18 mouse cellular contexts compared by ENCODE assay signal in the genomic region with DNA sequence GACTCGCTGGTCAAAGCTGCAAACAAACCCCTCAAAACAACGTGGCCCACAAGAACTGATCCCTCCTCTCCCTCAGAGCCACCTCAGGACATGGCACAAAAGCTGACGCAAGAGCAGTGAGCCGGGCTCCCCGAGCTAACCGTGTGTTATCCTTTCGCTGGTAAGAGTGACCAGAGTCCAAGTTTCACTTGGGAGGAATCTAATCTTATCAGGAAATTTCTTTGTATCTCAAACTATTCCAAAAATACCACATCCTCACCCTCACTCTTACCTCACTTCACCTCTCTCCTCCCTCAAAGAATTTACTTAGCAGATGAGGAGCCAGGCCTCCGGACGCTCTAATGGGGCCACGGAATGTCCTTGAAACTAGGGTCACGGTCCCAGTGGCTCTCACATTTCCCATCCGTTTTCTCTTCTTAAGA. TPM values are rescaled to one million over a fixed set of nuclear protein-coding genes. Genes with fewer than 3 reads are reported as not detected.
DNase-seq lines count a peak whose midpoint lies in the region; ATAC-seq and TF ChIP-seq lines count a peak whose summit lies in the region.
"Had no signal": no experiment of that assay in that cellular context is flagged by ENCODE, and none has a peak within 500 bp of the region (broad histone marks: within the 10 kb centered on the region; RNA-seq: fewer than 3 reads in every experiment).

No protein-coding gene starts in this region.

- no peaks in the 10 kb centered on the region for H3K9me3 ChIP-seq in heart, embryonic 12.5 days (replicated peaks)
- no peaks in the 10 kb centered on the region for H3K9me3 ChIP-seq in liver, postnatal 0 days (ENCODE audit: low read length)
- H3K9me3 ChIP-seq: embryonic facial prominence, embryonic 15.5 days; limb, embryonic 15.5 days; megakaryocyte, embryonic 14.5 days had no signal

- ATAC-seq in heart, embryonic 12.5 days (ENCODE audit: insufficient number of reproducible peaks, low FRiP score), result no peak
- peak; percentile 46 for ATAC-seq in liver, postnatal 0 days
- ATAC-seq: hindbrain, embryonic 16.5 days; midbrain, embryonic 16.5 days had no signal

- H3K4me1 ChIP-seq in brown adipose tissue, adult 24 weeks (ENCODE audit: control insufficient read depth, insufficient read depth, insufficient read length, low read length), result peaks cover 50% of the 10 kb centered on the region
- peaks cover 71% of the 10 kb centered on the region for H3K4me1 ChIP-seq in heart, embryonic 12.5 days (replicated peaks)
- H3K4me1 ChIP-seq in liver, postnatal 0 days (ENCODE audit: insufficient read depth), result peaks cover 24% of the 10 kb centered on the region
- H3K4me1 ChIP-seq: megakaryocyte, embryonic 14.5 days had no signal

- WGBS in heart, embryonic 12.5 days, result 32% methylated on average over 12 of the region's 12 CpGs
- whole genome bisulfite sequencing in liver, postnatal 0 days (ENCODE audit: insufficient replicate concordance), result 62% methylated on average over 12 of the region's 12 CpGs

- no peak for TF ChIP-seq CTCF in liver, postnatal 0 days (IDR thresholded peaks at IDR 0.05; ENCODE audit: low read depth)

- DNase-seq in kidney, postnatal 36 days, result peak; percentile 43 to 49
- no peak for DNase-seq in kidney, postnatal 4 days
- no peak for DNase-seq in liver, postnatal 0 days
- DNase-seq in left cerebral cortex, postnatal 10 days (ENCODE audit: extremely low spot score in 1 of 2, low spot score in 2 of 2), result no peak
- DNase-seq in adrenal gland, adult 18-20 months (ENCODE audit: low spot score in 2 of 2), result no peak
- DNase-seq: adrenal gland, postnatal 25 days; cerebellum, adult 9-11 months; right cerebral cortex, postnatal 25 days; thymus, adult 2 months had no signal

- no peak for TF ChIP-seq EP300 in liver, postnatal 0 days (IDR thresholded peaks at IDR 0.05; ENCODE audit: low read depth)

- H3K36me3 ChIP-seq in heart, embryonic 12.5 days, result no peaks in the 10 kb centered on the region
- peaks cover 2% of the 10 kb centered on the region for H3K36me3 ChIP-seq in liver, postnatal 0 days (replicated peaks; ENCODE audit: insufficient read depth, low read length)
- H3K36me3 ChIP-seq: embryonic facial prominence, embryonic 15.5 days; limb, embryonic 15.5 days had no signal

- intact Hi-C loops in left cerebral cortex, postnatal 10 days (cut with DNase I), result no loop called here

- 0 out of 2 replicates have a peak overlapping the region, but pooled peaks have one; percentile 19 for H3K4me2 ChIP-seq in heart, embryonic 12.5 days
- H3K4me2 ChIP-seq in liver, postnatal 0 days (ENCODE audit: low read depth, low read length), result no peak overlapping the region
- H3K4me2 ChIP-seq: embryonic facial prominence, embryonic 15.5 days; limb, embryonic 15.5 days had no signal

- H3K4me3 ChIP-seq in brown adipose tissue, adult 24 weeks (ENCODE audit: insufficient read depth, low read depth, low read length), result no peak overlapping the region; the same call in 1 of the 2 replicates
- H3K4me3 ChIP-seq in heart, embryonic 12.5 days, result no peak overlapping the region
- no peak overlapping the region for H3K4me3 ChIP-seq in liver, postnatal 0 days (ENCODE audit: low read depth, low read length)
- H3K4me3 ChIP-seq: embryonic facial prominence, embryonic 15.5 days; layer of hippocampus, adult 2 months; left cerebral cortex, adult 2 months; limb, embryonic 15.5 days; megakaryocyte, embryonic 14.5 days had no signal

- peak overlapping the region; percentile 82 for H3K27ac ChIP-seq in brown adipose tissue, adult 24 weeks (replicated peaks; ENCODE audit: low read depth, low read length)
- peak overlapping the region; percentile 72 for H3K27ac ChIP-seq in heart, embryonic 12.5 days (ENCODE audit: poor library complexity, severe bottlenecking)
- H3K27ac ChIP-seq in liver, postnatal 0 days (ENCODE audit: low read depth), result peak overlapping the region; percentile 22; the same call in 1 of the 2 replicates
- H3K27ac ChIP-seq: embryonic facial prominence, embryonic 15.5 days; layer of hippocampus, adult 2 months; left cerebral cortex, adult 2 months; limb, embryonic 15.5 days had no signal

- H3K9ac ChIP-seq in heart, embryonic 12.5 days, result peak overlapping the region; percentile 20; the same call in 1 of the 2 replicates
- no peak overlapping the region for H3K9ac ChIP-seq in liver, postnatal 0 days (replicated peaks)
- H3K9ac ChIP-seq: embryonic facial prominence, embryonic 15.5 days; limb, embryonic 15.5 days had no signal

- H3K27me3 ChIP-seq in heart, embryonic 12.5 days (replicated peaks), result no peaks in the 10 kb centered on the region
- no peaks in the 10 kb centered on the region for H3K27me3 ChIP-seq in liver, postnatal 0 days (ENCODE audit: insufficient read depth, low read length)
- H3K27me3 ChIP-seq: embryonic facial prominence, embryonic 15.5 days; limb, embryonic 15.5 days had no signal

RNA-seq across cellular contexts. Expression of gene Rassf3, which starts 36.8 kb away (rescaled TPM):
- 17.3 and 25.1 TPM in 2 replicates for polyA plus RNA-seq in brown adipose tissue, adult 24 weeks (2012; ENCODE audit: insufficient read depth, insufficient read length, missing spikeins)
- polyA plus RNA-seq in heart, embryonic 12.5 days (2016; fragmentation: Nextera tagmentation; extraction: Ambion mirVana), result 27.0 and 28.1 TPM in 2 replicates
- 16.4 and 16.6 TPM in 2 replicates for polyA plus RNA-seq in liver, postnatal 0 days (2015; fragmentation: Nextera tagmentation; extraction: Ambion mirVana)
- 10 to 100 TPM; 24.5 to 31.1 TPM for total RNA-seq in left cerebral cortex, postnatal 10 days (2021)
- total RNA-seq in adrenal gland, adult 18-20 months (2021), result 10 to 100 TPM; 39.2 to 44.8 TPM

Comparison
In these comparisons a context has a peak if more than half of its experiments do, and no peak if none do; other contexts are left out.
1. DNase-seq: peak in kidney, postnatal 36 days (2 of 2); none in kidney, postnatal 4 days (0 of 2), liver, postnatal 0 days (single experiment), left cerebral cortex, postnatal 10 days (0 of 2) and adrenal gland, adult 18-20 months (0 of 2).
2. H3K27ac ChIP-seq: peak in every context shown above with its lines; median percentile 82 in brown adipose tissue, adult 24 weeks; 72 in heart, embryonic 12.5 days; 22 in liver, postnatal 0 days.